Mouse (Mus musculus) testis, adult 2 months (tissue): ENCODE results near the gene Nxph3.

Experiments
- CTCF ChIP-seq: fragments of 200-500 bp; IDR thresholded peaks from 2 replicates; pipeline ENCODE4 v1.5.1; 2012; ENCODE audit warnings: low read depth, mild to moderate bottlenecking, inconsistent platforms, low read length, moderate library complexity; ENCODE audit not compliant: control insufficient read depth, insufficient read depth, insufficient replicate concordance
- POLR2A ChIP-seq: fragments of 200-500 bp; IDR thresholded peaks from 2 replicates; pipeline ENCODE4 v1.6.1; 2012; ENCODE audit warnings: low read depth, mild to moderate bottlenecking, inconsistent platforms, low read length, moderate library complexity; ENCODE audit not compliant: control insufficient read depth

GRCm38 (mm10) chr11:95528231-95528630 lies 13.9 kb upstream of the Nxph3 start:
- TF ChIP-seq CTCF (no peak), POLR2A (no peak)
